Mouse (Mus musculus): ENCODE measurements around the gene Map3k11. TPM values are rescaled to one million over a fixed set of nuclear protein-coding genes. Genes with fewer than 3 reads are reported as not detected.

Map3k11 gene
- polyA plus RNA-seq, 1 experiment from 2014 or later: 14.6 TPM

GRCm38 (mm10) chr19:5689088-5689428 lies 516 bp downstream of the Map3k11 start:
- Histone ChIP-seq H3K36me3 (replicated peaks; ENCODE audit: control insufficient read depth, insufficient read depth, low read depth, low read length) (peaks cover 3% of the 10 kb centered on the region), H3K9me3 (replicated peaks; ENCODE audit: control insufficient read depth, low read length) (no peaks in the 10 kb centered on the region), H3K27ac (replicated peaks; ENCODE audit: low read depth, low read length) (peak overlapping the region; percentile 61), H3K4me3 (ENCODE audit: low read depth, low read length) (peak overlapping the region; percentile 71), H3K9ac (replicated peaks; ENCODE audit: low read length) (peak overlapping the region; percentile 69), H3K27me3 (ENCODE audit: control insufficient read depth, insufficient read depth, low read length) (no peaks in the 10 kb centered on the region), H3K4me1 (ENCODE audit: control insufficient read depth, insufficient read depth, low read length) (peaks cover 12% of the 10 kb centered on the region), H3K4me2 (ENCODE audit: low read depth, low read length) (peak overlapping the region; percentile 71)
- WGBS: 0% methylated on average over 7 of the region's 7 CpGs
- DNase-seq (ENCODE audit: low spot score) (no peak), ATAC-seq (replicated peaks; ENCODE audit: insufficient number of reproducible peaks, low FRiP score, low TSS enrichment, low read depth) (no peak)

GRCm38 (mm10) chr19:5689565-5690342 lies 1.2 kb downstream of the Map3k11 start:
- peak; percentile 23; the same call in 1 of the 2 replicates for ATAC-seq (replicated peaks; ENCODE audit: insufficient number of reproducible peaks, low FRiP score, low TSS enrichment, low read depth)
- WGBS: 10% methylated on average over 38 of the region's 42 CpGs

GRCm38 (mm10) chr19:5690343-5690735 lies 1.8 kb downstream of the Map3k11 start:
- H3K4me2 ChIP-seq (ENCODE audit: low read depth, low read length): peak overlapping the region; percentile 71
- 69% methylated on average over 15 of the region's 15 CpGs for WGBS
- no peaks in the 10 kb centered on the region for H3K9me3 ChIP-seq (replicated peaks; ENCODE audit: control insufficient read depth, low read length)
- H3K36me3 ChIP-seq (replicated peaks; ENCODE audit: control insufficient read depth, insufficient read depth, low read depth, low read length): peaks cover 3% of the 10 kb centered on the region
- ATAC-seq (replicated peaks; ENCODE audit: insufficient number of reproducible peaks, low FRiP score, low TSS enrichment, low read depth) (no peak), DNase-seq (ENCODE audit: low spot score) (no peak)
- H3K9ac ChIP-seq (replicated peaks; ENCODE audit: low read length): peak overlapping the region; percentile 69
- peaks cover 12% of the 10 kb centered on the region for H3K4me1 ChIP-seq (ENCODE audit: control insufficient read depth, insufficient read depth, low read length)
- H3K27ac ChIP-seq (replicated peaks; ENCODE audit: low read depth, low read length): peak overlapping the region; percentile 61; the same call in 1 of the 2 replicates
- H3K4me3 ChIP-seq (ENCODE audit: low read depth, low read length): peak overlapping the region; percentile 71
- H3K27me3 ChIP-seq (ENCODE audit: control insufficient read depth, insufficient read depth, low read length): no peaks in the 10 kb centered on the region

More at GRCm38 (mm10) chr19:5689565-5690342, 1.2 kb downstream of the Map3k11 start:
- peak overlapping the region; percentile 69 for H3K9ac ChIP-seq (replicated peaks; ENCODE audit: low read length)
- peak; percentile 87 for DNase-seq (ENCODE audit: low spot score)
- H3K4me1 ChIP-seq (ENCODE audit: control insufficient read depth, insufficient read depth, low read length): peaks cover 12% of the 10 kb centered on the region
- H3K36me3 ChIP-seq (replicated peaks; ENCODE audit: control insufficient read depth, insufficient read depth, low read depth, low read length): peaks cover 3% of the 10 kb centered on the region
- H3K27me3 ChIP-seq (ENCODE audit: control insufficient read depth, insufficient read depth, low read length): no peaks in the 10 kb centered on the region
- no peaks in the 10 kb centered on the region for H3K9me3 ChIP-seq (replicated peaks; ENCODE audit: control insufficient read depth, low read length)
- peak overlapping the region; percentile 61 for H3K27ac ChIP-seq (replicated peaks; ENCODE audit: low read depth, low read length)
- H3K4me2 ChIP-seq (ENCODE audit: low read depth, low read length): peak overlapping the region; percentile 71
- H3K4me3 ChIP-seq (ENCODE audit: low read depth, low read length): peak overlapping the region; percentile 71

GRCm38 (mm10) chr19:5691601-5692000 lies 3.1 kb downstream of the Map3k11 start:
- peaks cover 14% of the 10 kb centered on the region for H3K4me1 ChIP-seq (ENCODE audit: control insufficient read depth, insufficient read depth, low read length)
- ATAC-seq (replicated peaks; ENCODE audit: insufficient number of reproducible peaks, low FRiP score, low TSS enrichment, low read depth) (no peak), DNase-seq (ENCODE audit: low spot score) (no peak)
- H3K4me3 ChIP-seq (ENCODE audit: low read depth, low read length): peak overlapping the region; percentile 71
- peak overlapping the region; percentile 69 for H3K9ac ChIP-seq (replicated peaks; ENCODE audit: low read length)
- 71% methylated on average over 5 of the region's 5 CpGs for WGBS
- H3K27ac ChIP-seq (replicated peaks; ENCODE audit: low read depth, low read length): 0 out of 2 replicates have a peak overlapping the region, but pooled peaks have one; percentile 5
- H3K9me3 ChIP-seq (replicated peaks; ENCODE audit: control insufficient read depth, low read length): no peaks in the 10 kb centered on the region
- no peaks in the 10 kb centered on the region for H3K27me3 ChIP-seq (ENCODE audit: control insufficient read depth, insufficient read depth, low read length)
- peaks cover 11% of the 10 kb centered on the region for H3K36me3 ChIP-seq (replicated peaks; ENCODE audit: control insufficient read depth, insufficient read depth, low read depth, low read length)
- H3K4me2 ChIP-seq (ENCODE audit: low read depth, low read length): peak overlapping the region; percentile 71

GRCm38 (mm10) chr19:5692086-5692912 lies 3.8 kb downstream of the Map3k11 start:
- no peak for DNase-seq (ENCODE audit: low spot score)
- Histone ChIP-seq H3K27ac (replicated peaks; ENCODE audit: low read depth, low read length) (0 out of 2 replicates have a peak overlapping the region, but pooled peaks have one; percentile 28), H3K4me2 (ENCODE audit: low read depth, low read length) (peak overlapping the region; percentile 71), H3K36me3 (replicated peaks; ENCODE audit: control insufficient read depth, insufficient read depth, low read depth, low read length) (peaks cover 13% of the 10 kb centered on the region), H3K9me3 (replicated peaks; ENCODE audit: control insufficient read depth, low read length) (no peaks in the 10 kb centered on the region), H3K9ac (replicated peaks; ENCODE audit: low read length) (peak overlapping the region; percentile 47), H3K4me3 (ENCODE audit: low read depth, low read length) (peak overlapping the region; percentile 71), H3K27me3 (ENCODE audit: control insufficient read depth, insufficient read depth, low read length) (no peaks in the 10 kb centered on the region), H3K4me1 (ENCODE audit: control insufficient read depth, insufficient read depth, low read length) (peaks cover 14% of the 10 kb centered on the region)
- 42% methylated on average over 10 of the region's 10 CpGs for WGBS
- no peak for ATAC-seq (replicated peaks; ENCODE audit: insufficient number of reproducible peaks, low FRiP score, low TSS enrichment, low read depth)

- WGBS: 69% methylated on average over 10 of the region's 10 CpGs
- Histone ChIP-seq H3K27ac (replicated peaks; ENCODE audit: low read depth, low read length) (peak overlapping the region; percentile 28; the same call in 1 of the 2 replicates), H3K4me2 (ENCODE audit: low read depth, low read length) (peak overlapping the region; percentile 71), H3K27me3 (ENCODE audit: control insufficient read depth, insufficient read depth, low read length) (no peaks in the 10 kb centered on the region), H3K4me3 (ENCODE audit: low read depth, low read length) (peak overlapping the region; percentile 8; the same call in 1 of the 2 replicates), H3K36me3 (replicated peaks; ENCODE audit: control insufficient read depth, insufficient read depth, low read depth, low read length) (peaks cover 17% of the 10 kb centered on the region), H3K9ac (replicated peaks; ENCODE audit: low read length) (peak overlapping the region; percentile 47), H3K4me1 (ENCODE audit: control insufficient read depth, insufficient read depth, low read length) (peaks cover 12% of the 10 kb centered on the region), H3K9me3 (replicated peaks; ENCODE audit: control insufficient read depth, low read length) (no peaks in the 10 kb centered on the region)
- DNase-seq (ENCODE audit: low spot score) (no peak), ATAC-seq (replicated peaks; ENCODE audit: insufficient number of reproducible peaks, low FRiP score, low TSS enrichment, low read depth) (no peak)
Measured at GRCm38 (mm10) chr19:5692913-5693396, 4.4 kb downstream of the Map3k11 start.

GRCm38 (mm10) chr19:5693801-5694200 lies 5.3 kb downstream of the Map3k11 start:
- peak overlapping the region; percentile 10; the same call in 1 of the 2 replicates for H3K9ac ChIP-seq (replicated peaks; ENCODE audit: low read length)
- H3K36me3 ChIP-seq (replicated peaks; ENCODE audit: control insufficient read depth, insufficient read depth, low read depth, low read length): peaks cover 20% of the 10 kb centered on the region

More at GRCm38 (mm10) chr19:5693801-5694200, 5.3 kb downstream of the Map3k11 start:
- Histone ChIP-seq H3K4me3 (ENCODE audit: low read depth, low read length) (no peak overlapping the region), H3K9me3 (replicated peaks; ENCODE audit: control insufficient read depth, low read length) (no peaks in the 10 kb centered on the region), H3K27ac (replicated peaks; ENCODE audit: low read depth, low read length) (no peak overlapping the region), H3K27me3 (ENCODE audit: control insufficient read depth, insufficient read depth, low read length) (no peaks in the 10 kb centered on the region), H3K4me1 (ENCODE audit: control insufficient read depth, insufficient read depth, low read length) (peaks cover 12% of the 10 kb centered on the region), H3K4me2 (ENCODE audit: low read depth, low read length) (no peak overlapping the region)
- WGBS: 89% methylated on average over 6 of the region's 6 CpGs
- no peak for DNase-seq (ENCODE audit: low spot score)
- no peak for ATAC-seq (replicated peaks; ENCODE audit: insufficient number of reproducible peaks, low FRiP score, low TSS enrichment, low read depth)

Measured in embryonic facial prominence, embryonic 11.5 days (tissue).